Mouse (Mus musculus) testis, postnatal 10 days (tissue): Measurements from ENCODE around the gene Vwa1.
"Not testable (repeated sequence)": the region's sequence is repeated elsewhere in the genome, so short reads cannot be mapped to it uniquely, and the experiment has no call there.

ENCODE experiments used
- DNase-seq: peaks from one replicate; pipeline ENCODE4 v3.0.0; 2021; ENCODE audit warnings: low spot score

The Vwa1 gene

DNA sequence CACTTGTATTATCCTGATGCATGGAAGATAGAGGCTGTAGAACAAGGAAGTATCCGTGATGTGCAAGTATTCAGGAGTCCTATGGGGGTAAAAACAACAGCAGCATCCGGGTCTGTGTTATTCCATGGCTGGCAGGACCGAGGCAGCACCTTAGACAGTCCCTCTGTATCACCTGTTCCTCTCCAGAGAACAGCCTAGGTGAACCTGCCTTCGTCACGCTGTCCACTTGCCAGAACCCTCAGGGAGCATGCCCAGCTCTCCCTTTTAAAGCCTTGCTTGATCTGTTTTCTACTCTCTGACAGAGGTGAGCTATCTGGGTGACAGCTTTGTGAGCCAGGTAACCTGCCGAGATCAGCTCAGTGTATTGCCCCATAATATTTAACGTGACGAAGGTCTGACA is 30.0 kb downstream of the Vwa1 start:
- no peak for DNase-seq

DNA sequence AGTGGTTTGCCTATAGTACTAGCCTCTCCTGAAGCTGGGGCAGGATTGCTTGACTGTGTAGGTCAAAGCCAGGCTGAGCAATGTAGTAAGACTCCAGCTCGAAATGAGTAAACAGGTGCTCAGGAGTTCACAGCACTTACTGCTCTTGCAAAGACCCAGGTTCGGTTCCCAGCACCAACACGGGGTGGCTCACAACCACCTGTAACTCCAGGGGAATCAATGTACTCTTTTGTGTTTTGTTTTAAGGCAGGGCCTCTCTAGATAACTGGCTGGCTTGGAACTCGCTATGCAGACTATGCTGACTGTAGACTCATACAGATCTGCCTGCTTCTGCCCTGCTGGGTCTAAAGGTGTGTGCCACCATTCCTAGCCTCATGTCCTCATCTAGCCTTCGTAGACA is 31.8 kb downstream of the Vwa1 start:
- DNase-seq: no peak

DNA sequence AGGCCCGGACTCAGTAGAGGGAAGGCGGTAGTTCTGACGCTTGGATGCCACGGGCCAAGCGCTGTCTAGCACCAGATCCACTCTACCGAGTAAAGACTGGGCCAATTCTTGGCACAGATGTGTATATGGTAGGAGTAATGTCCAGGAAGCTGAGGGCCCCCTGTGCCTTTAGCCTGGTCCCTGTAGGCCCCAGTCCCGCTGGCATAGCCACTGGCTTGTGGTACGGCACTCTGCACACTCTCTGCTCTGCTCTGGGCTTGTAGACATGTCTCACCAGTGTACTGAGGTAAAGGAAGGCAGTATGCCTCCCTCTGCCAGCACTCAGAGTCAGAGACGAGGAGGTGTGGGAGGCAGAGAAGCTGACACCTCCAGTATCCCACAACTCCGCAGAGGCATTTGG is 33.8 kb downstream of the Vwa1 start:
- DNase-seq: not testable (repeated sequence)

DNA sequence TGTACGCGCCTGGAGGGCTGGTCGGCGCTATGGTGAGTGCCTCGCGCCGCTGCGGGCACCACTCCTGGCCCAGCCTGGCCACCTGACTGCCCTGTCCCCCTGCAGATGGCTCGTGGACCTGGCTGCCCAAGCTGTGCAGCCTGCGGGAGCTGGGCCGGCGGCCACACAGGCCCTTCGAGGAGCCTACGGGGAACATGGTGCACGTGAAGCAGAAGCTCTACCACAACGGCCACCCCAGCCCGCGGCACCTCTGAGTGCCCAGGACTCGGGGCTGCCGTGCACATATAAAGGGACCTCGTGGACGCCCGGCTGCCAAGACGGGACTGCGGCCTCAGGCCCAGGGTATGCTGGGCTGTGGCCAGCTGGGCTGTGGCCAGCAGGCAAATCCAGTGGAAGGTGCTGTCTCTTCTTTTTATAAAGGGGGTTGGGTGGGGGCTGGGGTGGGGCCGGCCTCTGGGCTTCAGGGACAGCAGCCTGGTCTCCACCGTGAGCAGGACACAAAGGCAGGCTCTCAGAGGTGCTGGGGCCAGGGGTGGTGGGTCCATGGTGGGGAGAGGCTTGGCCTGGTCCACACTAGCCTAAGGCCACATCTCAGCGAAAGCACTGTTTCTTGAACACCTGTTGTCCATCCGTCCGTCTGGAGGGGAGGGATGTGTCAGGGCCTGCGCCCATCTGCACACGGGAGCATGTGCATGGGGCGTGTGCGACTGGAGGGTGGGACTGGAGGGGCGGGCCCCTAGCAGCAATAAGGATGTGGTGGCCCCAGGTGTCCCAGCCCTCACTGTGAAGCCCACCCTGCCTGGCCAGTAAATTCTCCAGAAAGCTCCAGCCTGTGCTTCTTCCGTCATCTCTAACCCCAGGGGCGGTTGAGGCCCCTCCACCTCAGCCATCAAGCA is 34.5 kb downstream of the Vwa1 start:
- DNase-seq: no peak

DNA sequence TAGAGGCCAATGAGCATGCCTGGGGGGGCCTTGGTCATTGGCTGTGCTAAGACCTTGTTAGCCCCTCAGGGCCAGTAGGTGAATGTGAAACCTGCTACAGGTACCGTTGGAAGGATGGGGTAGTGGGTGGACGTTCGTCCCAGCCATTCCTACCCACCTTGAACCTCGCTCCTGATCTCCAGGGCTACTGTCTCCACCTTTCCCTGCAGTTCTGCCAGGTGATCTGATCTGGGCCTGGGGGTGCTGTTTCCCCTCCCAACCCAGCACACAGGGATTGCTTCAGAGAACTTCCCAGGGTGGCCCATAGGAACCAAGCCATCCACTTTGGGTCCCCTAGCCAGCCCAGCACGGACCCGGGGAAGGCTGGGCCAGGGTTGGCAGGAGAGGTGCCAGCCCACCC is 35.3 kb downstream of the Vwa1 start:
- no peak for DNase-seq

DNA sequence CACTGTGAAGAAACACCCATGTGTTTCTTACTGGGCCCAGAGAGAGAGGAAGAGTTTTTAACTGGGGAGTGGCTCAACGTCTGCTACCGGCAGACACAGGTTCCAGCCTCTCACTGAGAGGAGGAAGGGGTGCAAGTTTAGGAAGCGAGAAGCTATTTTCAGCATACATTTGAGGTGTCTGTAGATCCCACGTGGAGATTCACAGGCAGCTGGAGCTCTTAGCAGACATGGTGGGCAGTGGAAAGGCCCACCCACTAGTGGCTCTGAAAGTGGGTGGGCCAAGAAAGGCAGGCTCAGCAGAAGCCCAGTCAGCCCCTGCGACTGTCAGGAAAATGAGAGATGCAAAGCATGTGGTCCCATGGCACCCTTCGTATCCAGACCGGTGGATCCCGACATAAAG is 36.2 kb downstream of the Vwa1 start:
- DNase-seq: no peak

DNA sequence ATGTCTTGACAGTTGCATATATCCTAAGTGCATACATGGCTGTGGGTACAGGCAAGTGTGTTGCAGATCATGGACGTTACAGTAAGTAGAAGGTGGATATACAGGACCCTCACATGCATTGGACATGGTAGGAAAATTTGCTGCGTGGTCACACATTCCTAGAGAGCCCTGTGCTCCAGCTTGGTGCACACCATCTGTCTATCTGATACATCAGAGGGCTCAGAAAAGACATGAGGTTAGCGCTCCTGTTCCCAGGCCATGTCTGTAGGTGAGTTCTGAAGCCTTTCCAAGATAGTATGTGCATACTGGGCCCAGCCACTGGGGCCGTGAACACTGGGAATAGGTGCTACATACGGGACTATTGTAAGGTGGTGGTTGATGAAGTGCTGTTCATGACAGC is 38.1 kb downstream of the Vwa1 start:
- no peak for DNase-seq

DNA sequence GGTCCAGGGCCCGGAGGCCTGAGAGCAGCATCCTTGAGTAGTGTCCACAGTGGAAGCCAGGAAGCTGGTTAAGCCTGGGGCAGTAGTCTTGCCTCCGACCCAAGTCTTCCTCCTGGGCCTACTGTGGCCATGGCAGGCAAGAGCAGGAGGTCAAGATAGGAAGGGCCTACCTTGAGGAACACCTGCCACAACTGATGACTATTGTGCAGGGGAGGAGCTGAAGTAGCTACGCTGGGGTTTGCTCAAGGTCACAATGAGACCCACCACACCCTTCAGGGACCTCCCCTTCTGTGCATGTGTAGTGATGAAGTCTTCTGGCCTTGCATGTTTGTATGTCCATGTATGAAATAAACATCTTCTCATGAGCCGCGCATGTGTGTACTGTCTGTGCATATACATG is 38.7 kb downstream of the Vwa1 start:
- DNase-seq: no peak

DNA sequence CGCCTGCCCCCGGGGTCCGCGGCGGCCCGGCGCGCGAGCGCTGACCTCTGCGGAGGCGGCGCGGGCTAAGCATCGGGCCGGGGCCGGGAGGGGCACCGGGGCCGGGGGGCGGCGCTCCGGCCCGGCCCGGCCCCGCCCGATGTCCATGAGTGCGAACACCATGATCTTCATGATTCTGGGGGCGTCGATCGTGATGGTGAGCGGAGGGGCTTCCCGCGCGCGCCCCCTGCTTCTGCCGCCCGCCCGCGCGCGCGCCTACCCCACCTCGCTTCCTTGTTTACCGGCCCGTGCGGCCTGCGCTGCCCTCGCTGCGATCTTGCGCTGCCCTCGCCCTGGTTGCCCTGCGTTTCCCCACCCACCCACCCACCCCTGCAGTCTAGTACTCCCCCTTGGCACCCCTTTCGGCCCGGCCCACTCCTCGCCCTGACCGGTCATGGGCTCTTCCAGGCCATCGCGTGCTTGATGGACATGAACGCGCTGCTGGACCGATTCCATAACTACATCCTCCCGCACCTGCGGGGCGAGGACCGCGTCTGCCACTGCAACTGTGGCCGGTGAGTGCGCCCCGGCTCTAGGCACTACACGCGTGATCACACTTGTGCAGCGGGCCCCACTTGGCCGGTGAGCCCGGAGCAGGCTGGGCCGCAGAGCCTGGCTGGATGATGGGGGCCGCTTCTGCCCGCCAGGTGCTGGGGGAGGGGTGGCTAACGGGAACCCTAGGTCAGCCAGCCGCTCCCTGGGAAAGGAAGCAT is 39.4 kb downstream of the Vwa1 start:
- DNase-seq: peak; percentile 72

DNA sequence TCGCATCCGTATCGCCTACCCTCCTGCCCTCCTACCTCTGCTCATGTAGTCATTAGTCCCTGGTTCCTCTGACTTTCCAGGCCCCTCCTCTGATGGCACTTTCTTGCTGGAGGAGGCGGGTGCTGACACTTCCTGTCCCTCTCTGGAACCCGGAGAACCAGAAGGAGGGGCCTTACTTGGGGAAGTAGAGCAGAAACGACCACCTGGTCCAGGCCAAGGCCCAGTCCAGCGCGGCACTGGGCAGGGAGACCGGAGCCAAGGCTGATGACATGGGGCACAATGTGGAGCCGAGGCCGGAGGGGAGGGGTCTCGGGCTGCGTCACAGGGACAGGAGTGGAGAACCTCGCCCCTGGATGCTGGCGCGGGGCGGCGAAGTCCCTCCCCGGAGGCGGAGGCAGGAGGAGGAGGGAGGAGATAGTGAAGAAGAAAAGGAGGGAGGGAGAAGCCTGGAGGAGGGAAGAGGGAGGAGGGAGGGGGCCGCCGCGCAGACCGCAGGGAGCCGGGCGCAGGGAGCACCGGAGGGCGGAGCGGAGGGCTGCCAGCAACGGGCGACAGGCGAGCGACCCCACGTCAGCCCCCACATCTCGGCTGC is 40.1 kb downstream of the Vwa1 start, which contains the start of gene Tmem240:
Tmem240 (plus strand) TSS at position 451 of the 592 bp plus-strand sequence.
- DNase-seq: peak; percentile 88

DNA sequence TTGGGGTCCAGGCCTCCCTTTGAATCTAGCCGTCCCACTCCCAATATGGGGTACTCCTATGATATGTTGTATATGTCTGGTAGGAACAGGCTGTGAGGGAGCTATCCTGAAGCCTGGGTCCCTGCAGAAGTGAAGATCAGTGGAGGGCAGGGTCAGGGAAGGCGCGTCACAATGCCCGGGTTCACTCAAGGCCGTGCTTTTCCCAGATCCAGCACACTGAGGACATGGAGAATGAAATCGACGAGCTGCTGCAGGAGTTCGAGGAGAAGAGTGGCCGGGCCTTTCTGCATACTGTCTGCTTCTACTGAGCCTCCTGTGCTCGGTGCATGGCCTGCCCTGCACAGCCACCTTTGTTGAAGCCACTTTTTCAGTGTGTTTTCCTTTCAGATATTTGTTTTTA is 41.2 kb downstream of the Vwa1 start:
- no peak for DNase-seq

DNA sequence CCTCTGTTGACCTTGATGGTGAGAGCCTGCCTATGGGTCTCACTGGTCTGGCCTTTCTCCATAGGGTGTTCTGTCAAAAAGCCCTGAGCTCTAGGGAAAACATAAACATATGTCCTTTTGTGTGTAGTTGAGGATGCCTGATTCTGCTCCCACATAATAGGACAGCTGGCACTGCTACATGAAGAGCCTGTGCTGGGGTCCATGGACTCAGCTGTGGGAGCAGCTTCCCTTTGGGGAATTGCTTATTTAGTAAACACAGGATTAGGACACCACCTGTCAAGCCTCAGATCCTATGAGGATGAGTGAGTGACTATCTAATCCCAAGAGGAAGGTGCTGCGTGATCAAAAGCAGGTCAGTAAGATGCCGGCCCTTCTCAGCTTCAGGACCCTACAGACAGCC is 46.5 kb downstream of the Vwa1 start:
- no peak for DNase-seq

DNA sequence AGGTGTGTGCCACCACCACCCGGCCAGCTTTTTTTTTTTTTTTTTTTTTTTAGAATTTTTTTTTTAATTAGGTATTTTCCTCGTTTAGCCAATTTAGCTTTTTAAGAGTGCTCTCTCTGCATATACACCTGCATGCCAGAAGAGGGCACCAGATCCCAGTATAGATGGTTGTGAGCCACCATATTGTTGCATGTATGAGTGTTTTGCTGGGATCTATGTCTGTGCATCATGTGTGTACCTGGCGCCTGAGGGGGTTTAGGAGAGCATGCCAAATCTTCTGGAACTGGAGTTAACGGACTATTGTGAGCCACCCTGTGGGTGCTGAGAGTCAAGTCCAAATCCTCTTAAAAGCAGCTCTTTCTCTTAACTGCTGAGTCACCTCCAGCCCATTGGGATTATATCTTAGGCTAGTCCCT is 52.8 kb downstream of the Vwa1 start:
- no peak for DNase-seq
